Mouse (Mus musculus) WW6 (cell line): ENCODE results near the gene Sema3e.

ENCODE experiments used
- DNase-seq: peaks from one replicate; pipeline ENCODE4 v3.0.0-alpha.2; 2013; ENCODE audit warnings: low read depth, low spot score

Sema3e gene

DNA sequence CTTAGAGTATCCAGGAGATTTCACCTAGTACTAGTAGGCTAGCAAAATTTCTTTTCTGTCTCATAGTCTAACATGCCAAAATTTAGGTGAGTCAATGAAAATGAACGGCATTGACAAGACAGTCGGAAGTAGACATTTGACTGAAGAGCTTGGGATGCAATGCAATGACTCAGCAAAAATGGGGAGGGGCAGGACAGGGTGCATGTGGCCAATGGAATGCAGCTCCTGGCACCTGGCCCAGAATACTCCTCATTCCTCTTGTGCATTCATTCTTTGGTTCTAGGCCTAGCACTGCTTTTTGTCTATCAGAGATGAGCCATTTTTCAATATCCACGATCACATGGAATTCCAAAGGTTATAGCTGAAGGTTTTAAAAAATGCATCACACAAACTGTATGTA is 48.1 kb downstream of the Sema3e start:
- DNase-seq, result no peak

DNA sequence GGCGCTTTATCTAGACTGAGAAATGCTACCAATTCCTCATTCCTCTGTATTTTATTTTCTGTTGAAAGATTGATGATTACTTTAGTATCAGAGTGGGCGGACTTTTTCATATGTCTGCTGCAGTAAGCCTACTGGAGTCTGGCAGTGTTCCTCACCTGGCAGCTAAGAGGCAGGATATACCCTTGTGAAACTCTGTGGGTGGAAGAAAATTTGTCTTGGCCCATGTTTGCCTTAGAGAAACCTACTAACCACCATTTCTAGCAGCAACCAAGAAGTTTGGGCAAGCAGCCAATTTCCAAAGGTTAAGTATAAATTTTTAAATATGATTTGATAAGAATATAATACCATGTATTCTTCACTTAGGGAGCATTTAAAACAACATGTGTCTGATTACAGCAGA is 63.0 kb downstream of the Sema3e start:
- no peak for DNase-seq

DNA sequence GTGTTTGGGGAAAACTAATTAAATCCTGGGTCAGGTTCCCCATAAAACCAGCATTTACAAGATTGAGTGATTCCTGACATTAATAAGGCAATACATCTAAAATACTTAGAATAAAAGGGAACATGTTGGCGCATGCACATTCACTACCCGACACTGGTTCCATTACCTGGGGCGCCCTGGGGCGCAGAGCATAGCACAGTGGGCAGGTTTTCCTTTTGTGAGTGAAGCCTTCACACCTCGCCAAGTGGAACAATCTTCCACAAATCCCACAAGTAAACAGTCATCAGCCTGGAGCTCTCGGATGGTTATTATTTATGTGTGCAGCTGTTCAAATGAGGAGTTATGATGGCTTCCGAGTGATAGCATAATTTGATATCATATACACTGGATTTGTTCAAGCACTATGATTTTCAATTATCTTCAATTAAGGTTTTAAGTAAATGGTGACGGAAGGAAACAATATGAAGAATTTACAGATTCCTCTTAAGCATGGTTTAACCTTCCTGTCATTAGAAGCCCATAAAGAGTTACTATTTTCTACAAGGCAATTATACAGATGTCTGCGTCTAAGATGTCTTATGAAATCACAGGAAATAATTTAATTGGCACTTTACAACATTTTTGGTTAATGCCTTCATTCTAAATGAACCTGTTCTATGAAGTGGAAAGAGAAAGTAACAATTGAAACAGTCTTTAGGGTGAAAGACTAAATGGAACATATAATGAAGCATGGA is 65.0 kb downstream of the Sema3e start:
- DNase-seq, result no peak

DNA sequence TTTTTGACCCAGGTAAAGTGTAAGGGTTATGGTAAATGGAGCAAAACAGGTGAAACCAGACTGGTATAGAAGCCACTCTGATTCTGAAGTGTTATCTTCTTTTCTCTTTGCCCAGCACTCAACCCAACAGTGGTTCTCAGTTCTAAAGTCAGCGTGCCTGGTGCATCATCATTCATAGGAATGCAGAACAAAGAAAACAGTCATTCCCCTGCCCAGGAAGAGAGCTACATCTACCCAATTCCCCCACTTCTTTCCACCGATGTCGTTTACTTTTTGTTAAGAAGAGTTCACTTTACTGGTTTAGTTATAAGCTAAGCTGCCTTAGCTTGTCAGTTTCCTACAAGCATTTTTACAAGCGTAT is 65.5 kb downstream of the Sema3e start:
- DNase-seq, result no peak

DNA sequence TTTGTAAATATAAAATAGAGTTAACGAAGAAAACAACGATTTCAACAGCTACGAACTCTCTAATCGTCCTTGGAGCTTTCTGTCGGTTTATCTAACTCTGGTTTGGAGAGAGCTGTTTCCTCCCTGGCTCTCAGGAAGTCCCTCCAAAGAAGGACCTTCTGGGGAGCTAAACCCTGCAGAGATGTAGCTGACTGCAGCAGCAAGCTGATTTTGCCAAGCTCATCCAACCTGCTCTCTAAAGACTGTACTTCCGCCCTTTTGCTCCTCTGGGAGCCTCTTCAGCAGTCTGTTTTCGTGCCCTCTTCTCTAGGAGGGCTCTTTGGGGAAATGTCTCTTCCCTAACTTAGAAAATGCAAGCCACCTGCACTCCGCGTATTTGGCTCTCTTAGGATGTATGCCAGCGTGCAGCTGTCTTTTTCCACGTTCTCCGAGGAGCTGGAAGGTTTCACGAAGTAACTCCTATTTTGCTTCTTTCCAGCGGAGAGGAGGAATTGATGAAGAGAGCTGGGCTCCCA is 67.2 kb downstream of the Sema3e start:
- no peak for DNase-seq

DNA sequence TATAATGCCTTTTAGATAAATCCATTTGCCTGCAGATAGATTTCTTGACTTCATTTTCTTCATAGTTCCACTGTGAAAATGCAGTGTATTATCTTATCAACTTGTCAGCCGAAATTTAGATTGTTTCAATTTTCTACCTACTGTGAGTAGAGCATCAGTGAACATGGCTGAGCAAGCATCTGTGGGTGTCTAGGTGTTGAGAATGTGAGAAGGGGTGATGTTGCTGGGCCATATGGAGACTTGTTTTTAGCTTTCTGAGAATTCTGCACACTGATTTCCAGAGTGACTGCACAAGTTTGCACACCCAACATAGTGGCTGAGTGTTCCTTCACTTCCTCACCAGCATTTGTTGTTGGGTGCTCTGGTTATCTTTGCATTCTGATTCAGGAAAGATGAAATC is 71.1 kb downstream of the Sema3e start:
- no peak for DNase-seq

DNA sequence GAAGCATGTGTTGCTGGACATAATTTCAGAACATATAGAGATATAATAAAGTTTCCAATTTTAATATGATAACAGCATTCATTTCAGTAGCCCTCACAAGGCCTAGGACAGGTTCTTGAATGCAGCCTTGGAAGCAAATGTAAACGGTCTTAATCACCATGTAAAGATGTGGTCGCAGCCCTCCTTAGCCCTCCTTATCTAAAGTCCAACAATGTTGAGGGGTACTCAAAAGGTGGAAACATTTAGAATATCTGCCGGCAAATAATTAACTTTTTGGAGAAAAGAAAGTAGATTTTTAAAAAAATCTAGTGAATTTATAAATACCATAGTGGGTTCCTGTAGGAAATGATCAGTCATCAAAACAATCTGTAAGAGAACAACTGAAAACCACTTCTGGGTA is 73.6 kb downstream of the Sema3e start:
- DNase-seq, result no peak

DNA sequence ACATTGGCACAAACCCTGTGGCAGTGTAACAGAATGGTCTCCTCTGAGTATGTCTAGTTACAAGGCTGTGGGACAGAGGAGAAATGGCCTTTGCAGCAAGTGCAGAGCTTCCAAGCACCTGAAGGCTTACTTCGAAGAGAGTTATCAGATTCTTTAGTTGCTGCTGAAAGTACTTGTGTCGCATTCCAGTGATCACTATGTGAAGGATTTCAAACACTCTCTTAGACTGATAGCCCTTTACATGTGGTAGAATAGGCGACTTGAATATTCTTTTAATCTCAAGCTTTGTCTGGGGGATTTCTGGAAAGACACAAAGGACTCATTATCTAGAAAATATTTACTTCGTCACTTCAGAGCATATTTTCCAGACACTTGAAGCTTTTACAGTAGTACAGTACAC is 82.3 kb downstream of the Sema3e start:
- no peak for DNase-seq

DNA sequence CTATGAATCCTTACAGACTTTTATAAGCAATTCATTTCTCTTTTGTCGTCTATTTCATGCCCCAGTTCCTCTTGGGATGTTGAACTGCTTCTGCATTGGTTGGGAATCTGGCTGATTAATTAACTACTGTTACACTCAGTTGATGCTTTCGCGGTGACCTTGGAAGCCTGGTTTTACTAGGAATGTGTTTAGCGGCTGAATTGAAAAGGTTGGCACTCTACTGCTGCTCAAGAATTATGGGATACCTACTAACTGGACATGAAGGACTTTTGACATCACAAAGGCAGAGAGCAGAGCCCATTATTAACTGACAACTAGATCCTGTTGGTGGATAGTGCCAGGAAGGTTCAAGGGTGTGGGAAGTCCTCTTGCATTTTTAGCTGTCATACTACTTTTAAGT is 83.9 kb downstream of the Sema3e start:
- no peak for DNase-seq

DNA sequence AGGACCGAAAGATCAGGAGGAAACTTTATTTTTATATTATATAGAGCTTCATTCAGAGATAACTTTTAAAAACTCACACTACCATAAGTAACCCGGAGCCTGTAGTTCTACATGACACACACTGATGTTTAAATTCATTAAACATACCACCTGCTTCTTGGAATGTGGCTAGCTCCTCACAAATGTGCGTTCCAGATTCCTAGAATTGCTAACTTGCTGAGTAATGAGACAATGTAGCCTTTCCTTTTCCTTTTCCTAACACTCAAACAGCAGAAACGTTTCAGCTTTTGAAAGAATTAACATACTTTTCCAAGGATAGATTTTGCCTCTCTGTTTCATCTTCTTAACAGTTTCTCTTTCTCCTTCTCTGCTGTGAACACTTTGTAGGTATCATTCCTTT is 86.3 kb downstream of the Sema3e start:
- DNase-seq, result no peak

DNA sequence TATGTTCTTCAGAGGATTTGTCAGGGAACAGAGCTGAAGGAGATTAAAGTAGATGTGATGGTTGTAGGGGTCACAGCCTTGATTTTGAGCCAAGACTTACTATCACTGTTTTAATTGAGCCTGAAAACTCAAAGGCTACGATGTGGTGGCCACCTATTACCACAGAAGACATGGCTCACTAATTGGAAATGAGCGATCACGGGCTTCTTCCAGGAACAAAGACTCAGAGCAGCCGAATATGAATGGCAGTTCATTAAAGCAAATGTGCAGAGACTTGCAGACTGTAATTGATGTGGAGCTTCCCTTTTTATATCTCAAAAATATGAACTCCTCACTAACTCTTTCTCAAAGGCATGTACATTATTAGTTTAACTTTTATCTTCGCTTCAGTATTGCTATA is 96.8 kb downstream of the Sema3e start:
- DNase-seq, result no peak

DNA sequence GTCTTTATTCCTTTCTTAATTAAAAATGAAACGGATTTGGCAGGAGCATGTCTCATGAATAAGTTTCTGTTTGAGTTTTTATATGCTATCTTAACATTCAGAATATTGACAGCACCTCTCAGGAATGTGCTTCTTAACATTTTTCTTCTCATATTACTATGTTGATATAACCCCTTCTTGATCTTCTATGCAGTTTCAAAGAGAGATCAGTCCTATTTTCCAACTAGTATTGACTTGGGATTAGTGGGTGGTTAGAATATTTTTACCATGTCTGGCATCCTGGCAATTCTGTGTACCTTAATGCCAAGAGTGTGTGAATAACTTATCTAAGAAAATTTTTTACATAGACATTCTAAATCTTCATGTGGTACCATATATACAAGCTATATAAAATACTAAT is 101.5 kb downstream of the Sema3e start:
- DNase-seq, result no peak

DNA sequence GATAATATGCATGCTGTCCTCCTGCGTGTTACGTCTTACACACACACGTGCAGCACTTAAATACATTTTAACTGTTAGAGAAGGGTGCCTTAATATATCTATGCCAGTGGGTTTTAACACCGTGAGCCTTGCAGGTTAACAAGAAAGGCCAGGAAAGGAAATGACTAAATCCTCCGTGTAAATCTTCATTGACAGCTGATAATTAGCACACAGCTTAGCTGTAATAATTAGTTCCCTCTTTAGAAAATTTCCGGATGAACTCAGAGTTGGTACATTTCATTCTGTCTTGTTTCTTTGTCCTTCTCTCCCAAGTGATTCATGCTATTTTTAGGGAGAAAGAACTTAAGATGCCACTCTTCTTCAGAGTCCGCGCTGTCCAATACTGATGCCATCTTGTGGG is 110.9 kb downstream of the Sema3e start:
- no peak for DNase-seq

DNA sequence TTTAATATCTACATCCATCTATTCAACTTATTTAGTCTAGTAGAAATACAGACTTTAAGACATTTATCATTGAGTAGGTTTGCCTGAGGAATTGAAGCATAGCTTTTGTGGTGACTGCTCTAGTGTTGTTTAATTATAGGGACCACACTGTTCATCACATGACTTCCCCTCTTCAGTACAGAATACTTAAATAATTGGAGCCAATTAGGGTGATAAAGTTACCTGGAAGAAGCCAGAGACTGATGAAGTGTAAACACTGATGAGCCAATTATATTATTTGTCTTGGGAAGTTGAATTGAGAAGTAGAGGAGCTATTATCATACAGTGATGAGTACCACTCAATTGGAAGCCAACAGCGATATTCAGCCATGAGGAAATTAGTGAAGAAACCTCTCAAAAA is 113.6 kb downstream of the Sema3e start:
- no peak for DNase-seq

DNA sequence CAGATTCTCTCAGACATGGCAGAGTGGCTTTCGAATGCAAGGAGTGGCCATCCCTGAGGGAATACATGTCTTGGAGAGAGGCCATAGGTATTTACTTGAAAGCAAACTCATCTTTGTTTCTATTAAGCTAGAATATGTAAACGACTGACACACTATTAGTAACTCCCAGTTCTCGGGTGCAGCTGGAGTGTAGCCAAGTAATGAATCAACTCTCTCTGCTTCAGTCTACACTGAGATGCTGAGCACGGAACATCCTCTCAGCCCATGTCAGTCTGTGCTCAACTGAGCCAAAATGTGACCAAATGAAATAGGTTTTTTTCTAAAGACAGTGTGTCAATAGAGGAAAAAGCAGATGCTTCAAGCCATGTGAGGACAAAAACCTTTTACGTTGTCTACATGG is 137.5 kb downstream of the Sema3e start:
- DNase-seq, result no peak

DNA sequence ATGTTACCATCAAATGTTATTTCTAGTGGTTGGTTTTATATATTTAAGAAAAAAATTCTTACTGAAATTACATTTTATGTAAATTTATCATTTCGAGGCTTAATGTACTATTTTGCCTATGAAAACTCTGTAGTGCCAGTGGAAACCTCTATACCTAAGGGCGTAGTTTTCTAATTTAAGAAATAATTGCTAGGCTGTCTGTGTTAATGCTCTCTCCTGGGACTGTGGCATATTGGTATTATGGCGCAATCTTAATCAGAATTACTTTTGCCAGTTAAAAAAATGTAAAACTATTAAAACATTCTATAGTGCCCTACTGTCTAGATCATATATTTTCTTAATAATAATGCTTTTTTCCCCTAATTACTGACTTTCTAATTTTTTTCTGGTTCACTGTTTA is 138.2 kb downstream of the Sema3e start:
- no peak for DNase-seq

DNA sequence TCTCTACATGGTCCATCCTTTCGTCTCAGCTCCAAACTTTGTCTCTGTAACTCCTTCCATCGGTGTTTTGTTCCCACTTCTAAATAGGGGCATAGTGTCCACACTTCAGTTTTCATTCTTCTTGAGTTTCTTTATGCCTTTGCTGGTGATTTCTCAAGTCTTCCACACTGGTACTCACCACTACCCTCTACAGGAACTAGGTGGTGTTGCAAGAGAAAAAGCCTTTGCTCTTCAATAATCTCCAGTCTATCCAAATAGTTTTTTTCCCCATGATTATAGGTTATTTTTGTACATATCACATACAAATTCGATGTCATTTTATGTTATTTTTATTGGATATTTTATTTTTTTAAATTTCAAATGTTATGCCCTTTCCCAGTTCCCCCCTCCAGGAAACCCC is 142.7 kb downstream of the Sema3e start:
- no peak for DNase-seq

DNA sequence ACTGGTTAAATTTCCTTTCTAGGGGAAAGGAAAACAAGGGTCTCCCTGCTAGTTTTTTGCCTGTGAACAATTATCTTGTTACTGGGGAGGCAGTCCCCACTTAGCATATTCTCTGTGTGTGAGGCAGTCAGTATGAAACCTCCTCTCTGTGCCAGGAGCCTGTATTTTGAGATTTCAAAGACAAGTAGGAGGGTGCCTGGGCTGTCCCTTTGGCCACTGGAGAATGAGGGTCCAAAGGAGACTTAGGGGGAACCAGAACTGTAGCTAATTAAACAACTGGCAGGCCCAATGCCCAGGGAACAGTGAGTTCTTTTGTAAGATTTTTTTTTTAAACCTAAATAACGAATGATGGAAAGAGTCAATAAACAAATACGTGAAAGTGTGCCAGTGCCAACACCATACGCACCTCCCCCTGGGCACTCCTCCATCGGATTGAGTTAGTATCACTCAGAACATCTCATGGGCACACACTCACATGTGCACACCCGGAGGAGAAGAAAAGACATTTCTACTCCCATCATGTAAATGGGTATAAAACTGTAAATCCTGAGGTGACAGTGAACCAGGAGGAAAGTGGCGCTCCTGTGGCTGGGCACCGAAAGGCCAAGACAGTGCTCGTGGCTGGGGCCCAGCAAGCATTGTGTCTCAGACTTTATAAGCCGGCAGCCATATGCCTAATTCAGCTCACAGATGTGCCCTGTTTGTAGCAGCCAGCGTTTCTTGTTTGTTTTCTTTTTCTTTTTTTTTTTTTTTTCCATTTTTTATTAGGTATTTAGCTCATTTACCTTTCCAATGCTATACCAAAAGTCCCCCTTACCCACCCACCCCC is 148.5 kb downstream of the Sema3e start:
- DNase-seq, result no peak

DNA sequence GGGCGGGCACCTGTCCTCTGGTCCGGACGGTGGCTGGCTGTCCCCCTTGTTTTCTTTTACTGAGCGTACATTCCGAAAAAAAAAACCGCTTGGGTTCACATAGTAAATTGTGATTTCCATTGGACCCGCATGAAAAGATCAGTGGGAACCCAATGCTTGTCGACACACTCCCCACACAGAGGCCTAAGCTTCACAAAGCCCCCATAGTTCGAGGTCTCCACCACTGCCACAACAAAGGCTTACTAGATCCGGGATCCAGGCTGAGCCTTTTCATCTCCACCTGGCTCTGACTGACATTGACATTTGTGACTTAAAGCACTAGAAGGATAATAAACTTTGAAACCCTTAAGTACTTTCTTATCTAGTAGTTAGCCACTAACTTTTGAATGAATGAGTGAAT is 155.5 kb downstream of the Sema3e start:
- peak; percentile 9 for DNase-seq

DNA sequence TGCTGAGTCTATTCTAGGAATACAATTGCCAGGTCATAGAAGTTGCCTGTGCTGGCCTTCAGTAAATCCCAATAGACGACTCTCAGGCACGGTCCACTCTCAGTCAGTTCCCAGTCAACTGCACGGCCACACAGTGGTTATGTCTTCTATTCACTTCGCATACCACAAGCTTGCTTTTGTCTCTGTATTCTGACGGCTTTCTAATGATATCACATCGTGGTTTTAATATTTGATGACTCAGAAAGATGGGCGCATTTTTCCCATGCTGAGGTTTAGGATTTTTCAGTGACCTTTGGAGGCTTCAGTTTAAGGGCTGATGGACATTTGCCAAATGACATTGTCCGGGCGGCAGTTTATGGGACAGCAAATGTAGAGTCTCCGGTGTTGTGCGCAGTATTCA is 157.1 kb downstream of the Sema3e start:
- DNase-seq, result no peak

DNA sequence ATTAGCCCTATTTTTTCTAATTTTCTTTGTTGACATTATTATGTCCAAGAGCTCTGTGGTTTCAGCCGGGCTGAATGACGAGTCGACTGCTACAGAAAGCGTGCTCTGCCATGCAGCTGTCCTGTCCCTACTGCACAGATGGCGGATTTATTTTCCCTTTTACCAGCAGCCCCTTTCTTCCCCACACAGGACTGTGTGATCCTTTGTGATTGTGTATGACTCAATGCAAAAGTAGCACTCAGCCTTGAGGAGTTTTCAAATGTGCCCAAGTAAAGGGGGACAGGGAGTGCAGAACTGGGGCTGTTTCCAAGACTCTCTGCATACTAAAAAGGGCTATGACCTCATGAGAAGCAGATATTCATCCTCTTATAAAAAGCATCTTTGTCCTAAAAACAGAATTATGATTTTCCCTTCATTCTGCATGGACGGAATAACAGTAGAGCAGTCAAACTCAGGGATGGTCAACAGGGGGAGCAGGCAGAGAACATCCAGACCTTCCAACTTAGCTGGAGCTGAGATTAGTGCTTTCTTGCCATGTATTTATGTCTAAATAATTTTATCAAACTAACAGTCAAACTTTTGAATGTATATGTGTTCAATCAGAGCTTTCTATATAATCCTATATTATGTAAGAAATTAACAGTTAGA is 170.2 kb downstream of the Sema3e start:
- no peak for DNase-seq

DNA sequence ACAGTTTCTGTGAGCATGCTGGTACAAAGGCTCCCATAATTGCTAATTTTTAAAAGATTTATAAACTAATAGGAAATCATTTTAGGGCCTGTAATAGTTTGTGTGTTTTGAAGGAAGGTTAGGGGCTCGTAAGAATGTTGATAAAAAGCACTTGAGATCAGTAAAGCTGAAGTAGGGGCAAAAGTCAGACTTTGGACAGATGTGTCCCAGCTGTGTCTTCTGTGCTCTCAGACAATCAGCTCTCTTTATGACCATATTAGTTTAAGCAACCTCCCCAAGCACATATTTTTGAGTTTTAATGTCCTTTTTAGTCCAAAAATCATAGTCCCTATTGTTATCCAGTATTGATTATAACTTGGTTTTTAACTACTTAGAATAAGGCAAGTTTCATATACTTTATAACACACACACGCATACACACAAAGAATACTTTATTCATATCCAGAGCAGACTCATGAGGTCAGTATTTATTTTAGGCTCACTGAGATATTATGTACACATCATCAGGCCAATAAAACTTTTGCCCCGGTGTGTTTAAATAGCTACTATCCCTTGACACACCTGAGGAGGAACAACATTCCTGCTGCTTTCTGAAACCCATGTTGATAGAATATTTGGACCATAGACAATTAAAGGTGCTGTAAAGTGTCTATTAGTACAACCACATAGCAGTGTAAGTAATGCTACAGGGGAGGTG is 173.4 kb downstream of the Sema3e start:
- DNase-seq, result no peak
